Mouse (Mus musculus) heart, embryonic 12.5 days (tissue): ENCODE measurements around the gene Gpa33. TPM values are rescaled to one million over a fixed set of nuclear protein-coding genes. Genes with fewer than 3 reads are reported as not detected.
"Not testable (repeated sequence)": the region's sequence is repeated elsewhere in the genome, so short reads cannot be mapped to it uniquely, and the experiment has no call there.

Experiments
- ATAC-seq: fragments of 200-750 bp; cut with Nextera tagmentation; 2 replicates; pipeline ENCODE4 v1.8.0; 2017; ENCODE audit warnings: moderate TSS enrichment, moderate library complexity; ENCODE audit not compliant: insufficient number of reproducible peaks, low FRiP score
- H3K27ac ChIP-seq: fragments of 300-500 bp; sonication (generic); 2 replicates; pipeline ENCODE4 v1.5.1; 2016; ENCODE audit warnings: mild to moderate bottlenecking, moderate library complexity; ENCODE audit not compliant: poor library complexity, severe bottlenecking
- H3K27me3 ChIP-seq: fragments of 300-500 bp; sonication (generic); replicated peaks from 2 replicates; pipeline ENCODE4 v1.6.1; 2016; ENCODE audit warnings: mild to moderate bottlenecking, moderate library complexity
- H3K36me3 ChIP-seq: fragments of 300-500 bp; sonication (generic); 2 replicates; pipeline ENCODE4 v1.6.1; 2016; ENCODE audit warnings: mild to moderate bottlenecking, moderate library complexity
- H3K4me1 ChIP-seq: fragments of 300-500 bp; sonication (generic); replicated peaks from 2 replicates; pipeline ENCODE4 v1.6.1; 2016; ENCODE audit warnings: mild to moderate bottlenecking
- H3K4me2 ChIP-seq: fragments of 300-500 bp; sonication (generic); 2 replicates; pipeline ENCODE4 v1.6.1; 2016; ENCODE audit warnings: mild to moderate bottlenecking, moderate library complexity
- H3K4me3 ChIP-seq: fragments of 300-500 bp; sonication (generic); 2 replicates; pipeline ENCODE4 v1.5.1; 2016; ENCODE audit warnings: mild to moderate bottlenecking
- H3K9ac ChIP-seq: fragments of 300-500 bp; sonication (generic); 2 replicates; pipeline ENCODE4 v1.6.1; 2016; ENCODE audit warnings: mild to moderate bottlenecking, moderate library complexity
- H3K9me3 ChIP-seq: fragments of 300-500 bp; sonication (generic); replicated peaks from 2 replicates; pipeline ENCODE4 v1.6.1; 2016; ENCODE audit warnings: mild to moderate bottlenecking, moderate library complexity
- WGBS: fragments of 180-500 bp; shearing (Covaris S2); methylation state at CpG from one replicate; pipeline ENCODE4 v1.1.7; 2016; 5-methylcytosine and 5-hydroxymethylcytosine counted together
- polyA plus RNA-seq: library from polyadenylated mRNA; unstranded; fragments of >200 nt; fragmentation: Nextera tagmentation; extraction: Ambion mirVana; gene quantifications from 2 replicates; pipeline ENCODE4 v1.2.1, GENCODE M21; 2016

The Gpa33 gene
- polyA plus RNA-seq, 1 experiment from 2014 or later = 0.15 TPM

DNA sequence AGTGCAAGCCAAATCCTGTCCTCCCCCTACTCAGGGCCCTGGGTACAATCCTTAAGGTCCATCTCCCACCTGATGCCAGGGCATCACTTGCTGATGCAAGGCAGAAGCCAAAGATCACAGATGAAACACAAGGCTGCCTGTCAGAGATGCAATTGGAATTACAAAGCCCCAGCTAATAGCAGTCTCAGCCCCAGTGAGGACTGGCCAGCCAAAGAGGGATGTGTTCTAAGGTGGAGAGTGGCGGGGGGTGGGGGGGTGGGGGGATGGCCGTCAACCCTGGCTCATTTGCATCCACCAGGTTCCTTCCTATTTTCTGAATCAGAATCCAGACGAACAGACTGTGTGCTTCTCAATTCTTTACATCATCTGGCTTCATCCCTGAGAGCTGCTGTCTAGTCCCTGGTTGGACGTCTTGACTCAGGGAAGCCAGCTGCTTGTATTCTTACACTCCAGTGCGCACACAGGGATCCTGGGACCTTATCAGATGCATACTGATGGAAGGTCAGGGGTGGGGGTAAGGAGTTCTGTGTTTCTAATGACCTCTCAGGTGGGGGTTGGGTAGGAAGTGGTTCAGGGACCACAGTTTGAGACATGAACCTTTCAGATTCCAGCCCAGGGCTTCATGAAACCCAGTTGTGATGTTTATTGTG is 5.2 kb downstream of the Gpa33 start:
- H3K9me3 ChIP-seq = no peaks in the 10 kb centered on the region
- no peaks in the 10 kb centered on the region for H3K27me3 ChIP-seq
- H3K9ac ChIP-seq = no peak overlapping the region
- peaks cover 60% of the 10 kb centered on the region for H3K4me1 ChIP-seq
- no peak overlapping the region for H3K27ac ChIP-seq
- no peak for ATAC-seq
- no peak overlapping the region for H3K4me2 ChIP-seq
- 41% methylated on average over 5 of the region's 5 CpGs for WGBS
- no peak overlapping the region for H3K4me3 ChIP-seq
- H3K36me3 ChIP-seq = no peaks in the 10 kb centered on the region

DNA sequence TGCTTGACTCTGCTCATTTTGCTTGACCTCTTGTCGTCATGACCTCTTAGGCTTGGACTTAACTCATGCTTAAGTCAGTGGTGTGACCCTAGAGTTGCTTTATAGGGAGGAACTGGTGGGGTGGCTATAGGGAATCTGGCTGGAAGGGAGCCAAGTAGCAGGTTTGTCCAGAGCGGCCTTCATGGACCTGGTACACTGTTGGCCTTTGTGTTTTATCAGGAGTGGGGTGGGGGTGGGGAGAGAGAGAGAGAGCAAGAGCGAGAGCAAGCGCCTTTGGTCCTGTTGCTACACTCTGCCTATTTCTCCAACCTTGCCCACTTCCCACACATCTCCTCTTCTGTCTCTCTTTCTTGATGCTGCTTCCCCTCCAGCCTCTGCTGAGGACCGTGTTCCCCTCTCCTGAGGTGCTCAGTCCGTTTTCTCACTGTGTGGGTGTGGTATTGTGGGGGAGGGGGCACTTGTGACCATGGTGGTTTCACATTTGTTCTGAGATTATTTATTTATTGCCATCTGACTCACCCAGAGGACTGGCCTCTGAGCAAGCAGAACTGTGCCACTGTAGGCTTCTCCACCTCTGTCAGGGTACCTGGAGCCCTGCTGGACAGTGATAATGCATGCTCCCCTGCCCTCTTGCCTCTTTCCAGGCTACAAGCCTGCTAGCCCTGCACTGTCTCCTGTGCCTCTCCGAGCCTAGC is 7.4 kb downstream of the Gpa33 start:
- peak; percentile 33; the same call in 1 of the 2 replicates for ATAC-seq

DNA sequence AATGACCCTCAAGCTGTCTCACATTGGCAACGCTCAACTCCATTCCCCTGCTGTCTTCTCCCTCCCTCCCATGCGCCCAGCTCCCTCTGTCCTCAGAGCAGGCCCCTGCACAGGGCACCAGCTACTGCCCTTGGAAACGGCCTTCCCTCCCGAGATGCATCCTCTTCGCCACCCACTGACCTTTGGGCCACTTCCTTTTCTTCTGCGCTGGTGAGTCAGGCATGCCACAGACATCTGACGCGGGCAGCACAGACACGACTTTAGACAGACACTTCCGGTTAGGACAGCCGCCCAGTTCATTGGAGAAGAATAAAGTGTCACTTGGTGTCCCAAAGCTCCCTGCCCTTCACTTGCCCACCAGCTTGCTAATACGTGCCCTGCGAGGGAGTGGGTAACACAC is 8.1 kb downstream of the Gpa33 start:
- ATAC-seq = peak; percentile 47
- no peak overlapping the region for H3K4me2 ChIP-seq
- WGBS = 55% methylated on average over 13 of the region's 13 CpGs
- no peak overlapping the region for H3K9ac ChIP-seq
- no peaks in the 10 kb centered on the region for H3K9me3 ChIP-seq
- H3K4me3 ChIP-seq = no peak overlapping the region
- no peak overlapping the region for H3K27ac ChIP-seq
- peaks cover 32% of the 10 kb centered on the region for H3K4me1 ChIP-seq
- H3K27me3 ChIP-seq = no peaks in the 10 kb centered on the region
- H3K36me3 ChIP-seq = no peaks in the 10 kb centered on the region

More for the DNA sequence above, 7.4 kb downstream of the Gpa33 start:
- Histone ChIP-seq H3K36me3 (no peaks in the 10 kb centered on the region), H3K4me2 (no peak overlapping the region), H3K27ac (no peak overlapping the region), H3K27me3 (no peaks in the 10 kb centered on the region), H3K9ac (0 out of 2 replicates have a peak overlapping the region, but pooled peaks have one; percentile 1), H3K4me3 (no peak overlapping the region), H3K9me3 (no peaks in the 10 kb centered on the region), H3K4me1 (peaks cover 39% of the 10 kb centered on the region)
- WGBS = 36% methylated on average over 7 of the region's 7 CpGs

DNA sequence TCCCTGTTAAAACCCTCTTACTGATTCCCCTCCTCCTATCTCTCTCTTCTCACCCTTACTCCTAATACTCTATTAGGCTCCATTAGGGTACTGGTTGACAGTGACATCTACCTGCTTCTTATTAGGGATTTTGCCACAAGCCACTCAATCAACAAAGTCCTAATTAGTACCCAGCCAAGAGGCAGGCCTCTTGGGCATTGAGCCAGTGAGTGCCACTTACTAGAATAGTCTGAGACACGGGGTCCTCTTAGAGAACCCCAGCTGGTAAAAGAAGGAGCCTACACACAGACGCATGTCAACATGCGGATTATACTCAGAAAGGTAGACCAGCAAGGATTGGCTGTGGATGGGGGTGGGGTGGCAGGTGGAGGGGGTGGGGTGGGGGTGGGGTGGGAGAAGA is 9.1 kb downstream of the Gpa33 start:
- ATAC-seq = no peak
- Histone ChIP-seq H3K4me2 (no peak overlapping the region), H3K4me3 (no peak overlapping the region), H3K9ac (no peak overlapping the region), H3K36me3 (no peaks in the 10 kb centered on the region), H3K27me3 (no peaks in the 10 kb centered on the region), H3K9me3 (peaks cover 5% of the 10 kb centered on the region), H3K27ac (no peak overlapping the region), H3K4me1 (peaks cover 27% of the 10 kb centered on the region)
- 82% methylated on average over 3 of the region's 3 CpGs for WGBS

DNA sequence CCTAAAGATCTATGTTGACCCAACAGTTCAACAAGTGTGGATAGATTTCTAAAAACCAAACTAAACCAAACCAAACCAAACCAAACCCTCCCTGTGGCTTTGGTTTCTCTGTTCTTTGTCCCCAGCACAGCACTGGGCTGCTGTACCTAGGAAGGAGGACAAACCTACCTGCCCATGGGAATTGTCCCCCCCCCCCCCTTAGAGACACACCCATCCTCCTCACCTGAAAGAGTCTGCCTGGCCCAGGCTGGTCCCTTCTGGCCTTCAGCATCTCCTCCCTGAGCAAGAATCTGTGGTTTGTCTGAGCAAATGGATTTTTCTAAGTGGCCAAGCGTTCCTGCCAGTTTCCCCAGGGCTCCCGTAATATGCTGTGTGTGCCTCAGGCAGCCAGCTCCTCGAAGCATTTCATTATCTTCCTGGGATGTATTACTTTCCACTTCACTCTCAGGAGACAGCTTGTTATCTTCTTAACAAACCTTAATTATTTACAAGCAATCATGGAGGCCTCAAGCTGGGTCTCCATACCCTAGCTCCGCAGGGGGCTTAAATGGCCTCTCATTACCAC is 9.7 kb downstream of the Gpa33 start:
- Histone ChIP-seq H3K36me3 (no peaks in the 10 kb centered on the region), H3K4me2 (no peak overlapping the region), H3K4me1 (peaks cover 26% of the 10 kb centered on the region), H3K4me3 (no peak overlapping the region), H3K9me3 (peaks cover 5% of the 10 kb centered on the region), H3K9ac (no peak overlapping the region), H3K27me3 (no peaks in the 10 kb centered on the region), H3K27ac (no peak overlapping the region)
- 60% methylated on average over 4 of the region's 4 CpGs for WGBS
- ATAC-seq = no peak

DNA sequence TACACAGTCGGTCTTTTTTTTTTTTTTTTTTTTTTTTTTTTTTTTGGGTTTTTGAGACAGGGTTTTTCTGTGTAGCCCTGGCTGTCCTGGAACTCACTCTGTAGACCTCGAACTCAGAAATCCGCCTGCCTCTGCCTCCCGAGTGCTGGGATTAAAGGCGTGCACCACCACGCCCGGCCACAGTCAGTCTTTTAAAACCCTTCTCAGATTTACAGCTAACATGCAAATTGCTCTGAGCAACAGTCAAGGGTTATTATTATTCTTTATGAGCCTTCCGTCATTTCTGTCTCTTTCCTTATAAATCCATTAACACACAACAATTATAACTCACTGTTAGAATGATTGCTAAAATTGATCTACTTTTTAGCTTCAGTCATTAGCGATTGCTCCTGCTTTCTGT is 11.8 kb downstream of the Gpa33 start:
- not testable (repeated sequence) for H3K27ac ChIP-seq, H3K4me2 ChIP-seq, H3K36me3 ChIP-seq, H3K27me3 ChIP-seq, H3K9ac ChIP-seq, H3K4me3 ChIP-seq, H3K9me3 ChIP-seq, ATAC-seq
- peaks cover 17% of the 10 kb centered on the region for H3K4me1 ChIP-seq
- WGBS = 80% methylated on average over 9 of the region's 9 CpGs

DNA sequence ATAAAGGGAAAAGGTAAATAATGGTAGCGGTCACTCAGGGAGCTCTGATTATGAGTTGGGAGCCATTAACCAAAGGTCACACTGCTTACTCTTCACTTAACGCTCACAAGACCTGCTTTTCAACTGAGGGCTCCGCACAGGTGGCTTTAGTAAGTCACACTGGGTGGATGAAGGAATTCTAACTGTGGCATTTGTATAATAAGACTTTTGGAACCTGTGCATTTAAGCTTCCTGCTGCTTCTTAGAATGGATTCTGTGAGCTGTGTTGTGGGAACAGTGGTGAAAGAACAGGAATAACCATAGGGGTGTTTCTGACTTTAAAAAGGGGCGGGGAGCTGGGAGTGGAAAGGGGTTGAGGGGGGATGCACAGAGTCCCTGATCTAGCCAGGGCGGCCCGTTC is 12.3 kb downstream of the Gpa33 start:
- Histone ChIP-seq H3K4me3 (no peak overlapping the region), H3K27me3 (no peaks in the 10 kb centered on the region), H3K36me3 (no peaks in the 10 kb centered on the region), H3K9ac (no peak overlapping the region), H3K27ac (no peak overlapping the region), H3K9me3 (peaks cover 5% of the 10 kb centered on the region), H3K4me1 (peaks cover 13% of the 10 kb centered on the region), H3K4me2 (no peak overlapping the region)
- no peak for ATAC-seq
- WGBS = 74% methylated on average over 6 of the region's 6 CpGs

DNA sequence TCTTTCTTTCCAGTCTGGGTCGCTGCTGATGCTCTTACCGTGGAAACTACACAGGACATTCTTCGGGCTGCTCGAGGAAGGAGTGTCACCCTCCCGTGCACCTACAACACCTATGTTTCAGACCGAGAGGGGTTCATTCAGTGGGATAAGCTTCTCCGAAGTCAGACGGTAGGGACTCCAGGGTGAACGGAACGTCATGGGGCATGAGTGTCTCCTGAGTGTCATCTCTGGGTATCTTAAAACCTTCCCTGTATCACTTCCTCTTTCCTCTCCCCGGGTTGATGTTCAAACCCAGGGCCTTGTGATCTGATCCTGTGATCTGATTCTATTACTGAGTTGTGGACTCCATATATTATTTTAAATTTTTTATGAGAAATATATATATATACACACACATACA is 16.6 kb downstream of the Gpa33 start:
- H3K27ac ChIP-seq = no peak overlapping the region
- no peak for ATAC-seq
- 79% methylated on average over 11 of the region's 11 CpGs for WGBS
- no peak overlapping the region for H3K4me3 ChIP-seq
- peaks cover 5% of the 10 kb centered on the region for H3K9me3 ChIP-seq
- no peaks in the 10 kb centered on the region for H3K27me3 ChIP-seq
- H3K36me3 ChIP-seq = no peaks in the 10 kb centered on the region
- H3K4me2 ChIP-seq = no peak overlapping the region
- H3K4me1 ChIP-seq = peaks cover 5% of the 10 kb centered on the region; the same call in 1 of the 2 replicates
- no peak overlapping the region for H3K9ac ChIP-seq

DNA sequence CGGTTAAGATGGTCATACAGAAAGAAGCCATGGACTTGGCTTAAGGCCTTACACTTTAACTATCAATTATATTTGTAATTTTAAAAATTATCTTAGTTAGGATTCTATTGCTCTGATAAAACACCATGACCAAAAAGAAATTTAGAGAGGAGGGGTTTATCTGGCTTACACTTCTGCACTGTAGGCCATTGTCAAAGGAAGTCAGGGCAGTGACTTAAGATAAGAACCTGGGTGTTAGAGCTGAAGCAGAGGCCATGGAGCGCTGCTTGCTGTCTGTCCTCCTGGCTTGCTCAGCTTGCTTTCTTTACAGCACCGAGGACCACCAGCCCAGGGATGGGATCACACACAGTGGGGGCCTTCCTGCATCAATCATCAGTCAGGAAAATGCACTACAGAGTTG is 17.6 kb downstream of the Gpa33 start:
- 43% methylated on average over 3 of the region's 3 CpGs for WGBS
- no peak for ATAC-seq

DNA sequence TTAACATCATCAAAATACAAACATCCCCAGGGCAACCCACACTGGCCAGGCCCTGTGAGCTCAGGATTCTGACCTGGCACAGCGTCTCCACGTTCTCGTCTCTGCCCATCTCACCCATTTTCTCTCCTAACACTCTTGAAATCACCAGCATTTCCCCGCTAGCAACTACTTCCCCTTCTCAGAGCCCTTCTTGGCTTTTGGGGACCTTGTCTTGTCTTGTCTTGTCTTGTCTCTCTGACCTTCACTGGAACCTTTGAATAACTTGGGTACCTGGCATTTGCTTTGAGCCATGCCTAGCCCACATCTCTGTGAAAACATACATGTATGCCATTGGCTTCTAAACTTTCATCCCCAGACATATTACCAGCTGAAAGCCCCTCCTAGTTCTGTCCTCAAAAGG is 19.4 kb downstream of the Gpa33 start:
- Histone ChIP-seq H3K27me3 (peaks cover 3% of the 10 kb centered on the region), H3K4me3 (no peak overlapping the region), H3K4me1 (peaks cover 9% of the 10 kb centered on the region), H3K27ac (no peak overlapping the region), H3K9ac (no peak overlapping the region), H3K9me3 (no peaks in the 10 kb centered on the region), H3K4me2 (no peak overlapping the region), H3K36me3 (no peaks in the 10 kb centered on the region)
- 90% methylated on average over 4 of the region's 4 CpGs for WGBS
- ATAC-seq = no peak

More for the DNA sequence above, 17.6 kb downstream of the Gpa33 start:
- Histone ChIP-seq H3K9me3 (peaks cover 5% of the 10 kb centered on the region), H3K4me2 (no peak overlapping the region), H3K9ac (no peak overlapping the region), H3K27ac (no peak overlapping the region), H3K27me3 (no peaks in the 10 kb centered on the region), H3K36me3 (no peaks in the 10 kb centered on the region), H3K4me3 (no peak overlapping the region), H3K4me1 (peaks cover 5% of the 10 kb centered on the region; the same call in 1 of the 2 replicates)

DNA sequence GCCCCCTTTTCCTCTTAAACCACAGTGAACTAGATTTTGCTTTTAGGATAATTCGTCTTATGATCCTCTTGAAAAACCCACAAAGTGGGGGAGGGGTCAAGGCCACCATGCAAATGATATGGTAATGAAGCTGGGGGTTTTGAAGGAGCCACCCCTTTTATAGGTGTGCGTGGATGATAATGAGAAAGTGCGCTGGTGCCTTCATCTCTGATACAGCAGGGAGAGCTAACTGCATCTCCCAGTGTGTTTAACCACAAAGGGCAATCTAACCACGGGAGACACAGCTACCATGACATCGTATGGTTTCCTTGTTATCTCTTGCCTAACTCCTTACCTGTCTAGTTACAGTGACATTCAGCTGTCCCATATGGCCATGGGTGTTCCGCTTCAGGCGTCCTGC is 20.0 kb downstream of the Gpa33 start:
- no peaks in the 10 kb centered on the region for H3K36me3 ChIP-seq
- no peak for ATAC-seq

More for the DNA sequence above, 20.0 kb downstream of the Gpa33 start:
- Histone ChIP-seq H3K9ac (no peak overlapping the region), H3K4me3 (no peak overlapping the region), H3K27ac (no peak overlapping the region), H3K4me1 (peaks cover 11% of the 10 kb centered on the region), H3K9me3 (no peaks in the 10 kb centered on the region), H3K4me2 (no peak overlapping the region), H3K27me3 (peaks cover 9% of the 10 kb centered on the region)
- WGBS = 75% methylated on average over 7 of the region's 7 CpGs
